Mouse (Mus musculus) kidney, adult 9 months (tissue): ENCODE data around the gene Ankrd33.

Experiments used
- DNase-seq: peaks from one replicate; pipeline ENCODE4 v3.0.0; 2022

Gene Ankrd33

GRCm38 (mm10) chr15:101148604-101149003 lies 33.0 kb downstream of the Ankrd33 start:
- DNase-seq = no peak

DNA sequence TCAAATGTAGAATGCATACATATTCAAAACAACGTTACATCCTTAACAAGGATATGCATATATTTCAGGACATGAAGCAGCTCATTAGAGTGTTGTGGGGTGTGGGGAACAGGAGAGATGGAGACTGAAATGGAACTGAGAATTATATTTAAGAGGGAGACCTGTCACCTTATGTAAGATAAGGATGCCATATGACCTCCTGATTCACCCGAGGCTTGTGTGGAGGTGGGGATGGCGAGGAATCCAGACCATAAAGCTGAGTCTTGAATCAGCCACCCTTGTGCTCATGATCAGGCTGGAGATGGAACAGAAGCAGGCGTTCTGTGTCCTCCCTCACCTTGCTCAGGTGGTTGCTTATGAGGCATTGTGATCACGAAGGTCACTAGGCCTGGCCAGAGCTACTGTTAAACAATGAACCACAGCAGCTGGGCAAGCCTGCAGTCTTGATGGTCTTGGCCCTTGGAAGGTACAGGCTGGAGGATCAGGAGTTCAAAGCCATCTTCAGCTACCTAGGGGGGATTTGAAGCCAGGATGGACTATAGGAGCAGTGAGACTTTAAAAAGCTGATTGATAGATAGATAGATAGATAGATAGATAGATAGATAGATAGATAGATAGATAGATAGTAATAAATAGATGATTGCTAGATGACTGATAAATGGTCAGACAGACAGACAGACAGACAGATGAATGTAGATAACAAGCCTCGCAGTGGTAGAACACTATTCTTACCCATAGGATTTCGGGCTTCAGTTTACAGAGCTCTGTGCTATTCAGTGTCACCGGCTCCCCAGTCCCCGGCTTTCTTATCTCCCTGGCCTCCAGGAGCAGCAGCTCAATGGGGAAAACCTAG lies 36.1 kb downstream of the Ankrd33 start:
- DNase-seq = no peak

DNA sequence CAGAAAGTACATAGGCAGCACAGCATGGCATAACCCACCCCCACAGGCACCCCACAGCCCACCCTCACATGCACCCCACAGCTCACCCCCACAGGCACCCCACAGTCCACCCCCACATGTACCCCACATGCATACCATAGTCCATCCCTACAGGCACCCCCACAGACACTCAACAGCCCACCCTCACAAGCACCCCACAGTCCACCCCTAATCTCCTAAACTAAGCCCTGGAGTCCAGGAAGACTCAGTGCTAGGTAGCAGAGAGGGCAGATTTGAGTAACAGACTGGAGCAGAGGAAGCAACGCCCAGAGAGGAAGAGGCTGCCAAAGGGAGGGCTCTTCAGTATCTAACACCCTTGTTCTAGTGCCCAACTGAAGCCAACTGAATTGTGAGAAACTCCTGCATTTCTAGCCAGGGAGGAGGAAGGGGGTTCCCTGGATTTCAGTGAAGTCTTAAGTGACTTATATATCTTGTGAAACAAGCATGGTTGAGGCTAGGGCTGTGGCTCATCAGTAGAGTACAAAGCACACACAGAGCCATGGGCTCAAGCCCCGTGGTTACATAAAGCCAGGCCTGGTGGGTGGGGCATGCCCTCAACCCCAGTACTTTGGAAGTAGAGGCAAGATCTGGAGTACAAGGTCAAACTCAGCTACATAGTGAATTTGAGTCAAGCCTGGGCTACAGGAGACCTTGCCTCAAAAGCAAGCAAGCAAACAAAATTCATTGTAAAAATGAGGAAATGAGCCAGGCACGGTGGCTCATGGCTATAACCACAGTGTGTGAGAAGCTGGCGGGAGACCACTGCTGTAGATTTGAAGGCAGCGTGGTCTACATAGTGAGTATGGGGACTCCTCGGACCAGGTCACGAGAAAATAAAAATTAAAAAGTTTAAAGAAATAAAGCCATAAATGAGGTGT lies 39.4 kb downstream of the Ankrd33 start:
- no peak for DNase-seq

DNA sequence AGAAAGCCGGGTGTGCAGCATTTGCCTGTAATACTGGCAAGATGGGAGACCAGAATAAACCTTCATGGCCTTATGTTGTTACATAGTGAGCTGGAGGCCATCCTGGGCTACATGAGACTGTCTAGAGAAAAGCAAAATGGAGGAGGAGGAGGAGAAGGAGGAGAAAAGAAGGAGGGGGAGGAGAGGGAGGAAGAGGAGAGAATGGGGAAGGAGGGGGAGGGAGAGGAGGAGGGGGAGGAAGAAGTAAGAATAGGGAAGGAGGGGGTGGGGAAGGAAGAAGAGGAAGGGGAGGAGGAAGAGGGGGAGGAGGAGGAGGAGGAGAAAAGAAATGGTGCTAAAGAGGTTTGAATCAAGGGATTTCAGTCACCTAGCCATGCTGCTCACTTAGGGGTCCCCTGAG lies 44.6 kb downstream of the Ankrd33 start:
- DNase-seq = no peak

GRCm38 (mm10) chr15:101160591-101160990 lies 45.0 kb downstream of the Ankrd33 start:
- DNase-seq = no peak

DNA sequence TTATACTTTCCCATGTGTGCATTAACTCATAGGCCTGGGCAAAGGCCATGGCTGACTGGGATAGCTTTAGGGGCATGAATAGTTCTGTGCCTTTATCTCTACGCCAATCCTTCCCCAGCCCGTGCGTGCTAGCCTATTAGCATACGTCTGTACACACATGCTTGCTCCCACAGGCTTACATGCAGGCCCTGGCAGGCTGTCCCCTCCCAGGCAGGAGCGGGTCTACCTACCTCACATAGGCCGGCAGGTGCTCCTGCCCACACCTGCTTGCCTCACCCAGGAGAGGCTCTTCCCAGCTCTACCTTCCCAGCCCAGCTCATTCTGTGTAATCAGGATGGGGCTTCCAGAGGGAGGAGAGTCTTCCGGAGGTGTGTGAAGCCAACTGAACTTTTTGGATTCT lies 46.0 kb downstream of the Ankrd33 start:
- DNase-seq = no peak

DNA sequence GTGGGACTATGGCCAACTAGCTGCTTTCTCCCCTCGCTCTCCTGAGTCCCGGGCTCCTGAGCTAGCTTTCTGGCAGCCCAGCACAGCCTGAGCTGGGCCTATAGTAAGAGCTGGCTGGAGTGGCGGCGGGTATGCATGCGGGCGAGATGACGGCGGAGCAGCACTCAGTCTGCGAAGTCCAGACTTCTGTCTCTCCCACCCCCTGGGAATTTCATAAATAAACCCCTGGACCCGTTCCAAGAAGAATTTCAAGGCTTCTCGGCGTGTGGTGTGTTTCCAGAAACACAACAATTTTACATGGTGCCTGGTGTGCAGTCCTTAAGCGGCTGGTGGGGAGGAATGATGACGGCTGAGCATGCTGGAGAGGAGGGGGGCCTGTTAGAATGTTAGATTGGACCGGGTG lies 47.5 kb downstream of the Ankrd33 start:
- DNase-seq = no peak

- no peak for DNase-seq
Measured at GRCm38 (mm10) chr15:101163854-101164253, 48.3 kb downstream of the Ankrd33 start.

DNA sequence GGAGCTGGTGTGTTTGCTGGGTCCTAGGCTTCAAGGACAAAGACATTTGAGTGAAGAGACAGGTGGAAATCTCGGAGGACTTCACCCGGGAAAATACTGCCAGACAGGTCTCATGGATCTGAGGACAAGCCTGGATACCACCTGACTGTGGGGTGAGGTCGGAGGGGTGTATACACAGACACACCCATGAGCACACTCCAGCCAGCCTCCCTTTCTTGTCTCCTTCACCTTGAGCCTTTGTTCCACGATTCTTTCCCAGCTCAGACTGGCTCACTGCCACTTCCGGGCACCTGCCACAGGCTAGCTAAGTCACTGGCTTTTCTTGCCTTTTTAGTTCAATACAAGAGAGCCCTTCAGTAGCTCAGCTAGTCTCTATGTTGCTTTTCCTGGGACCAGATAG lies 48.7 kb downstream of the Ankrd33 start:
- no peak for DNase-seq

GRCm38 (mm10) chr15:101165658-101166437 lies 50.3 kb downstream of the Ankrd33 start:
- DNase-seq = peak; percentile 81

- no peak for DNase-seq
Measured at GRCm38 (mm10) chr15:101167553-101167952, 52.0 kb downstream of the Ankrd33 start.
